Mouse (Mus musculus) retina, postnatal 1 day (tissue): ENCODE measurements around the gene Chrna3.

Source experiments
- DNase-seq: peaks from one replicate; pipeline ENCODE4 v3.0.0-alpha.2; 2012

Gene Chrna3

GRCm38 (mm10) chr9:55026275-55026663 lies at the start of gene Chrna3:
Chrna3 (minus strand) TSS chr9:55026562.
- DNase-seq = peak; percentile 80

- no peak for DNase-seq
Measured at GRCm38 (mm10) chr9:55067965-55068265, 41.6 kb upstream of the Chrna3 start.

- DNase-seq = peak; percentile 99
Measured at GRCm38 (mm10) chr9:55067260-55067964, 41.0 kb upstream of the Chrna3 start.

GRCm38 (mm10) chr9:55065241-55065640 lies 38.9 kb upstream of the Chrna3 start:
- no peak for DNase-seq

- DNase-seq = no peak
Measured at GRCm38 (mm10) chr9:55058067-55058466, 31.7 kb upstream of the Chrna3 start.

GRCm38 (mm10) chr9:55055386-55055930 lies 29.1 kb upstream of the Chrna3 start:
- DNase-seq = no peak

GRCm38 (mm10) chr9:55048211-55048880 lies 22.0 kb upstream of the Chrna3 start, which contains the start of gene Chrnb4:
Chrnb4 (minus strand) TSS chr9:55048779.
- peak; percentile 67 for DNase-seq

- DNase-seq = peak; percentile 70
Measured at GRCm38 (mm10) chr9:55046764-55047163, 20.4 kb upstream of the Chrna3 start.

- no peak for DNase-seq
Measured at GRCm38 (mm10) chr9:55045001-55045400, 18.6 kb upstream of the Chrna3 start.

GRCm38 (mm10) chr9:55043688-55044087 lies 17.3 kb upstream of the Chrna3 start:
- peak; percentile 61 for DNase-seq

- no peak for DNase-seq
Measured at GRCm38 (mm10) chr9:55041389-55041788, 15.0 kb upstream of the Chrna3 start.

- no peak for DNase-seq
Measured at GRCm38 (mm10) chr9:55039983-55040382, 13.6 kb upstream of the Chrna3 start.

GRCm38 (mm10) chr9:55038948-55039347 lies 12.6 kb upstream of the Chrna3 start:
- no peak for DNase-seq

GRCm38 (mm10) chr9:55031435-55032167 lies 5.2 kb upstream of the Chrna3 start:
- DNase-seq = peak; percentile 87

GRCm38 (mm10) chr9:55025534-55026274 lies 658 bp downstream of the Chrna3 start:
- peak; percentile 66 for DNase-seq

- DNase-seq = peak; percentile 90
Measured at GRCm38 (mm10) chr9:55023902-55024583, 2.3 kb downstream of the Chrna3 start.

- no peak for DNase-seq
Measured at GRCm38 (mm10) chr9:55023326-55023725, 3.0 kb downstream of the Chrna3 start.

GRCm38 (mm10) chr9:55016926-55017325 lies 9.4 kb downstream of the Chrna3 start:
- DNase-seq = no peak

GRCm38 (mm10) chr9:55010588-55011350 lies 15.6 kb downstream of the Chrna3 start:
- DNase-seq = no peak

- DNase-seq = no peak
Measured at GRCm38 (mm10) chr9:55009692-55010091, 16.7 kb downstream of the Chrna3 start.

- no peak for DNase-seq
Measured at GRCm38 (mm10) chr9:55003609-55004008, 22.8 kb downstream of the Chrna3 start.
